Mouse (Mus musculus): ENCODE results near the gene Olfr6.
A peak's percentile ranks its signal among the peaks of the same experiment; 100 is the strongest.
"Not testable (repeated sequence)": the region's sequence is repeated elsewhere in the genome, so short reads cannot be mapped to it uniquely, and the experiment has no call there.

The Olfr6 gene

GRCm38 (mm10) chr7:106963837-106964236, at the start of gene Olfr6:
Gene Olfr6, minus strand, starts transcription at chr7:106963937.
- no peak for DNase-seq

GRCm38 (mm10) chr7:107005972-107006371, 42.2 kb upstream of the Olfr6 start, which contains the start of gene Olfr2:
Gene Olfr2, minus strand, starts transcription at chr7:107006072.
- no peak for DNase-seq

GRCm38 (mm10) chr7:107004169-107004568, 40.4 kb upstream of the Olfr6 start:
- no peak for DNase-seq

- no peak for DNase-seq
Observed at GRCm38 (mm10) chr7:107000798-107001197, 37.1 kb upstream of the Olfr6 start.

- no peak for DNase-seq
Observed at GRCm38 (mm10) chr7:106985236-106985635, 21.5 kb upstream of the Olfr6 start.

GRCm38 (mm10) chr7:106975353-106975752, 11.6 kb upstream of the Olfr6 start, which contains the start of gene Olfr711:
Gene Olfr711, minus strand, starts transcription at chr7:106975453.
- no peak for DNase-seq

- peak; percentile 25 for DNase-seq
Observed at GRCm38 (mm10) chr7:106967503-106967902, 3.8 kb upstream of the Olfr6 start.

- DNase-seq: no peak
Observed at GRCm38 (mm10) chr7:106948212-106948611, 15.5 kb downstream of the Olfr6 start, which contains the start of gene Olfr710. Gene Olfr710, minus strand, starts transcription at chr7:106948312.

- DNase-seq: no peak
Observed at GRCm38 (mm10) chr7:106932119-106932518, 31.6 kb downstream of the Olfr6 start, which contains the start of gene Olfr709-ps1. Gene Olfr709-ps1, minus strand, starts transcription at chr7:106932219.

- DNase-seq: not testable (repeated sequence)
Observed at GRCm38 (mm10) chr7:106920961-106921360, 42.8 kb downstream of the Olfr6 start.

- no peak for DNase-seq
Observed at GRCm38 (mm10) chr7:106907676-106908075, 56.1 kb downstream of the Olfr6 start, which contains the start of gene Olfr1532-ps1. Gene Olfr1532-ps1, plus strand, starts transcription at chr7:106908001.

Measured in kidney, adult 9 months (tissue).